Mouse (Mus musculus): ENCODE data around the gene Coro2a. TPM values are rescaled to one million over a fixed set of nuclear protein-coding genes. Genes with fewer than 3 reads are reported as not detected.

Coro2a gene
- polyA plus RNA-seq, 1 experiment from 2014 or later, result 4.6 TPM

DNA sequence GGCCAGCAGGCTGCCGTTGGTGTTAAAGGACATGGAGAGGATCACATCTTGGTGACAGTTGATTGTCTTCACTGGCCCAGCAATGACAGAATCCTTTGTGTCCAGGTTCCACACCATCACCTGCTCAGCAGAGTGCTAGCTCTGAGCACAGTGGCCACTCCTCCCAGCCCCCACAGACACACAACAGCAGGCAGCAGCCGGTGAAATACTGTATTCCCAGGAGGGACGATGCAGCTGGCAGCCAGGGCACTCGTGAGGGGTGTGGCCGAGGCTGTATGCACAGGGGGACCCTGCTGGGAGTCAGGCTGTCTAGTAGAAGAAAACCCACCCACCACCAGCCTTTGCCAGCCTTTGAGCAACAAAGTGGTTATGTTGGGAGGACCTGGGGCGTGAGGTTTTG lies 55.3 kb downstream of the Coro2a start:
- Histone ChIP-seq H3K27me3 (no peaks in the 10 kb centered on the region), H3K4me3 (no peak overlapping the region), H3K9me3 (no peaks in the 10 kb centered on the region), H3K4me1 (no peaks in the 10 kb centered on the region), H3K4me2 (replicated peaks) (no peak overlapping the region), H3K9ac (replicated peaks) (no peak overlapping the region), H3K27ac (replicated peaks) (no peak overlapping the region), H3K36me3 (no peaks in the 10 kb centered on the region)
- no peak for ATAC-seq (replicated peaks)
- WGBS, result 40% methylated on average over 6 of the region's 6 CpGs

DNA sequence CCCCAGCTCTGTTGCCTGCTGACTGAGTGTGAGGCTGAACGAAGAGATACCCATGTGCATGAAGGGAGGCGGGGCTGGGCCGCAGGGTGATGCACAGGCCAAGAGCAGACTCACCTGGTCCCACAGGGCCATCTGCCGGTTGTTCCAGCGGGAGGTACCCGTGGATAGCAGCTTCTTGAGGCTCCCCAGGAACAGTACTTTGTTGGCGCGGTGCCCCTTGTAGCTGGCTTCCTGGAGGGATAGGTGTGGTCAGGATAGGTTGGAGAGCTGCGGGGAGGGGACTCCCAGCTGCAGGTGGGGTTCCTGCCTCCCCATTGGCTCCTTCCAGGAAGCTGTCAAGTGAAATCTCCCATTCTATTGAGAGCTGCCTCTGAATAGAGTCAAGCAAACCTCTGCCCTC lies 56.5 kb downstream of the Coro2a start:
- Histone ChIP-seq H3K4me3 (no peak overlapping the region), H3K4me1 (no peaks in the 10 kb centered on the region), H3K27me3 (no peaks in the 10 kb centered on the region), H3K9ac (replicated peaks) (no peak overlapping the region), H3K27ac (replicated peaks) (no peak overlapping the region), H3K4me2 (replicated peaks) (no peak overlapping the region), H3K36me3 (no peaks in the 10 kb centered on the region), H3K9me3 (no peaks in the 10 kb centered on the region)
- WGBS, result 12% methylated on average over 9 of the region's 9 CpGs
- ATAC-seq (replicated peaks), result no peak

DNA sequence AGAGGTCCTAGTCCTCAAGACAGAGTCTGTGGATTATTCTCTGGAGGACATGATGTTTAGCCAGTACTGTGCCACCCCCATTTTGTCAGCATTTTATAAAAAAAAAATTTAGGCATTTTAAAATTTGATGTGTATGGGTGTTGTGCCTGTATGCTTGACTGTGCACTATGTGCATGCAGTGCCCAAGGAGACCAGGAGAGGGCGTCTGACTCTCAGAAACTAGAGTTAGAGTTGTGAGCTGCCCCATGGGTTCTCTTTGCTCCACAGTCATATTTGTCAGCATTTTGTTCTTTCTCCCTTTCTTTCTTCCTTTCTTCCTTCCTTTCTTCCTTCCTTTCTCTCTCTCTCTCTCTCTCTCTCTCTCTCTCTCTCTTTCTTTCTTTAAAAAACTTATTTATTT lies 57.7 kb downstream of the Coro2a start:
- no peak for ATAC-seq (replicated peaks)
- WGBS, result 63% methylated on average over 1 of the region's 1 CpGs
- H3K9me3 ChIP-seq, result no peaks in the 10 kb centered on the region
- no peak overlapping the region for H3K4me2 ChIP-seq (replicated peaks)
- H3K4me3 ChIP-seq, result no peak overlapping the region
- H3K36me3 ChIP-seq, result no peaks in the 10 kb centered on the region
- no peaks in the 10 kb centered on the region for H3K27me3 ChIP-seq
- no peaks in the 10 kb centered on the region for H3K4me1 ChIP-seq
- no peak overlapping the region for H3K27ac ChIP-seq (replicated peaks)
- H3K9ac ChIP-seq (replicated peaks), result no peak overlapping the region

DNA sequence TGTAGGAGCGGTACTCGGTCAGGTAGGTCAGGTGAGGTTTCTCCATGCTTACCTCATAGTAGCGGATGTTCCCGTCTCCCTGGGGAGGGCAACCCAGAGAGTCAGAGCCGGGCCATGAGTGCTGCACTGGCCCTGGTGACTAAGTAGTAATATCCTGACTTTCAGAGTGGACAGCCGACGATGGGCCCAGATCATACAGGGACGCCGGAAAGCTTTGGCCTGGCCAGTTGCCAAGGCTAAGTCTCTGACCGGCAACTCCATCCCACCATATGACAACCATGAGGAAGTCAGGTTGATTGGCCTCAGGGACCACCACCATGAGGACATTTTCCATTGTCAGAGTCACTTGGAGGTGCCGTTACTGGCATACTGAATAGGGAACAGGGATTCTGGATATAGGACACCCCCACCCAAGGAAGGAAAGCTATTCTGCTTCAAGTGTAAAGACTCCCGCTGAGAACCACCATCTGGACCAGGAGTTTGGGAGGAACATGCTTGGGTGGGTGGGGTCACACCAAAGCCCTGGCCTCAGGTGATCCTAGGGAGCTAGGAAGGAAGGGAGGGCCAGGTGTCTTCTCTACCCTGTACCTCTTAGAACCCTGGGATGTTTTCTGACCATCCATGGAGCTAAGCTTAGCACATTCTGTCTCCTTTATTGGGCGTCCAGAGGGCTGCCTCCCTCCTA lies 58.5 kb downstream of the Coro2a start:
- Histone ChIP-seq H3K36me3 (no peaks in the 10 kb centered on the region), H3K4me3 (no peak overlapping the region), H3K9me3 (no peaks in the 10 kb centered on the region), H3K27me3 (no peaks in the 10 kb centered on the region), H3K4me1 (no peaks in the 10 kb centered on the region), H3K27ac (replicated peaks) (no peak overlapping the region), H3K9ac (replicated peaks) (no peak overlapping the region), H3K4me2 (replicated peaks) (no peak overlapping the region)
- no peak for ATAC-seq (replicated peaks)
- WGBS, result 93% methylated on average over 13 of the region's 13 CpGs

DNA sequence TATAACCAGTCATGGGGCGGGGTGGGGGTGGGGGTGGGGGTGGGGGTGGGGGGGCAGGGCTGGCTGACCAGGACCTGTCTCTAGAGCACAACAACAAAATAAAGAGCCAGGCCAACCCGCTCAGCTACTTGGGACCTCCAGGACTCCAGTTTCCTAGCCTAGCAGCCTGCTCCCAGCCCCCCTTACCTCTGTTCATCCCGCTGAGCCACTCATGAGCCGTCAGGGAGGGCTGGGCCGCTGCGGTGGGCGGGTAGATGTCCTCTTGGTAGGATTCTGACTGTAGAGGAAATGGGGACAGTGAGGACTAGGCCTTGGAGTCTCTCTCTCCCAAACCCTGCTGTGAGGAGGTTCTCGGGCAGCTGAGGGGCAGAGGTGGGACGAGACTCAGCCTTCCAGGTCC lies 60.3 kb downstream of the Coro2a start:
- WGBS, result 48% methylated on average over 9 of the region's 9 CpGs

DNA sequence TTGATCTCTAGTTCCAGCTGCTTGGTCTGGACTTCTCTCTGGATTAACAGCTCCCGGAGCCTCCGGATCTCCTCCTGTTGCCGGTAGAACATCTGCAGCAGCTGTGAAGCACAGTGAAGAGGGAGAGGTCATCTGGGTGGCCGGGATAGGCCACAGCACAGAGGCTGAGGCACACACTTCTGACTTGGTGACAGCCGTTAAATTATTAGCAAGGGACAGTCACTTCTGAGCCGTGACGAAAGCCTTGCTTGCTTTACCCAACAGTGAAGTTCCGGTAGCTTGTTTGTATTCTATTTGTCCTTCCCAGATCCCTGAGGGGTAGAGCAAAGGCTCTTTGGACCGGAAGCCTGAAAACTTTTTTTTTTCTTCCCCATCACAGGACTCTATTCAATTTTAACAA lies 62.8 kb downstream of the Coro2a start:
- 83% methylated on average over 9 of the region's 9 CpGs for WGBS
- no peak for ATAC-seq (replicated peaks)

More for the DNA sequence above, 60.3 kb downstream of the Coro2a start:
- no peak overlapping the region for H3K27ac ChIP-seq (replicated peaks)
- peaks cover 5% of the 10 kb centered on the region for H3K27me3 ChIP-seq
- H3K4me2 ChIP-seq (replicated peaks), result no peak overlapping the region
- H3K9me3 ChIP-seq, result no peaks in the 10 kb centered on the region
- H3K4me1 ChIP-seq, result no peaks in the 10 kb centered on the region
- H3K36me3 ChIP-seq, result no peaks in the 10 kb centered on the region
- no peak overlapping the region for H3K4me3 ChIP-seq
- H3K9ac ChIP-seq (replicated peaks), result no peak overlapping the region
- no peak for ATAC-seq (replicated peaks)

GRCm38 (mm10) chr4:46535840-46536361 lies 66.1 kb downstream of the Coro2a start, which contains the start of gene Trim14:
TSS of gene Trim14 (minus strand) at chr4:46536141.
- H3K4me2 ChIP-seq (replicated peaks), result peak within 1 kb of the TSS; percentile 54
- H3K9me3 ChIP-seq, result no peaks in the 10 kb centered on the region
- peaks cover 49% of the 10 kb centered on the region for H3K27me3 ChIP-seq
- H3K27ac ChIP-seq (replicated peaks), result no peak within 1 kb of the TSS
- H3K36me3 ChIP-seq, result no peaks in the 10 kb centered on the region
- ATAC-seq (replicated peaks), result 0 out of 2 replicates have a peak, but pooled peaks have one; percentile 63
- peak within 1 kb of the TSS; percentile 41 for H3K4me3 ChIP-seq
- 2% methylated on average over 46 of the region's 46 CpGs for WGBS
- peaks cover 9% of the 10 kb centered on the region for H3K4me1 ChIP-seq
- H3K9ac ChIP-seq (replicated peaks), result no peak within 1 kb of the TSS; the same call in 1 of the 2 replicates

More for the DNA sequence above, 62.8 kb downstream of the Coro2a start:
- Histone ChIP-seq H3K36me3 (no peaks in the 10 kb centered on the region), H3K4me1 (peaks cover 9% of the 10 kb centered on the region), H3K27ac (replicated peaks) (no peak overlapping the region), H3K9me3 (no peaks in the 10 kb centered on the region), H3K27me3 (peaks cover 28% of the 10 kb centered on the region), H3K4me2 (replicated peaks) (no peak overlapping the region), H3K9ac (replicated peaks) (no peak overlapping the region), H3K4me3 (no peak overlapping the region)

- no peak for ATAC-seq (replicated peaks)
- peaks cover 49% of the 10 kb centered on the region for H3K27me3 ChIP-seq
Measured at GRCm38 (mm10) chr4:46535094-46535830, 66.7 kb downstream of the Coro2a start.

GRCm38 (mm10) chr4:46533934-46534720 lies 67.9 kb downstream of the Coro2a start:
- Histone ChIP-seq H3K4me1 (peaks cover 9% of the 10 kb centered on the region), H3K9ac (replicated peaks) (no peak overlapping the region), H3K4me3 (peak overlapping the region; percentile 24), H3K36me3 (no peaks in the 10 kb centered on the region), H3K9me3 (no peaks in the 10 kb centered on the region), H3K27me3 (peaks cover 49% of the 10 kb centered on the region), H3K27ac (replicated peaks) (no peak overlapping the region), H3K4me2 (replicated peaks) (peak overlapping the region; percentile 34)
- 13% methylated on average over 28 of the region's 29 CpGs for WGBS
- no peak for ATAC-seq (replicated peaks)

More at GRCm38 (mm10) chr4:46535094-46535830, 66.7 kb downstream of the Coro2a start:
- H3K9me3 ChIP-seq, result no peaks in the 10 kb centered on the region
- H3K4me3 ChIP-seq, result peak overlapping the region; percentile 41
- peak overlapping the region; percentile 54 for H3K4me2 ChIP-seq (replicated peaks)
- peaks cover 9% of the 10 kb centered on the region for H3K4me1 ChIP-seq
- no peaks in the 10 kb centered on the region for H3K36me3 ChIP-seq
- no peak overlapping the region for H3K27ac ChIP-seq (replicated peaks)
- no peak overlapping the region; the same call in 1 of the 2 replicates for H3K9ac ChIP-seq (replicated peaks)
- WGBS, result 10% methylated on average over 16 of the region's 16 CpGs

- no peak overlapping the region for H3K4me3 ChIP-seq
- no peaks in the 10 kb centered on the region for H3K36me3 ChIP-seq
- no peak overlapping the region for H3K9ac ChIP-seq (replicated peaks)
- H3K4me1 ChIP-seq, result peaks cover 9% of the 10 kb centered on the region
- no peak for ATAC-seq (replicated peaks)
- no peak overlapping the region for H3K27ac ChIP-seq (replicated peaks)
- peaks cover 49% of the 10 kb centered on the region for H3K27me3 ChIP-seq
- no peaks in the 10 kb centered on the region for H3K9me3 ChIP-seq
- WGBS, result 63% methylated on average over 7 of the region's 7 CpGs
- no peak overlapping the region for H3K4me2 ChIP-seq (replicated peaks)
Measured at GRCm38 (mm10) chr4:46532926-46533325, 69.1 kb downstream of the Coro2a start.

- no peak overlapping the region for H3K4me3 ChIP-seq
- H3K4me2 ChIP-seq (replicated peaks), result no peak overlapping the region
- H3K27ac ChIP-seq (replicated peaks), result no peak overlapping the region
- H3K27me3 ChIP-seq, result peaks cover 49% of the 10 kb centered on the region
- H3K36me3 ChIP-seq, result no peaks in the 10 kb centered on the region
- ATAC-seq (replicated peaks), result no peak
- WGBS, result 84% methylated on average over 2 of the region's 2 CpGs
- no peak overlapping the region for H3K9ac ChIP-seq (replicated peaks)
- no peaks in the 10 kb centered on the region for H3K9me3 ChIP-seq
- H3K4me1 ChIP-seq, result peaks cover 9% of the 10 kb centered on the region
Measured at GRCm38 (mm10) chr4:46532511-46532910, 69.5 kb downstream of the Coro2a start.

DNA sequence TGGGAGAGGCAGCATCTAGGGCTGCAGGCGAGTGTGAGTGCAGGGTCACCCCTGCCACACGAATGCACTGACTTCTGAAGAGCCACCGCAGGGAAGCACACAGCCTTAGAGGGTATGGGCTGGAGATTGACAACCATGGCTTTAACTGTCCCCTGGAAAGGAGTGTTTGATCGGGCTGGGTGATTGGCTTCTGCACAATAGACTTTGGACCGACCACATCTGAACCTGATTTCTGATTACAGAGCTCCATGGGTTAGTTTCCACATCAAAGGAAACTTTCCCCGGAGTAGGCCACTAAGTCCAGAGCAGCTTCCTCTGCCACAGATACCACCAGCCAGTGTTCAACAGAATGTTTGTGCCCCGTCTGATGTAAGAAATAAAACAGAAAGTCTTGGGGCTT lies 72.3 kb downstream of the Coro2a start:
- Histone ChIP-seq H3K9me3 (no peaks in the 10 kb centered on the region), H3K27ac (replicated peaks) (no peak overlapping the region), H3K27me3 (peaks cover 26% of the 10 kb centered on the region), H3K36me3 (no peaks in the 10 kb centered on the region), H3K9ac (replicated peaks) (no peak overlapping the region), H3K4me2 (replicated peaks) (no peak overlapping the region), H3K4me3 (no peak overlapping the region), H3K4me1 (peaks cover 6% of the 10 kb centered on the region; the same call in 1 of the 2 replicates)
- 59% methylated on average over 7 of the region's 7 CpGs for WGBS
- ATAC-seq (replicated peaks), result no peak

Data from forebrain, embryonic 15.5 days (tissue).